In the genomic region with DNA sequence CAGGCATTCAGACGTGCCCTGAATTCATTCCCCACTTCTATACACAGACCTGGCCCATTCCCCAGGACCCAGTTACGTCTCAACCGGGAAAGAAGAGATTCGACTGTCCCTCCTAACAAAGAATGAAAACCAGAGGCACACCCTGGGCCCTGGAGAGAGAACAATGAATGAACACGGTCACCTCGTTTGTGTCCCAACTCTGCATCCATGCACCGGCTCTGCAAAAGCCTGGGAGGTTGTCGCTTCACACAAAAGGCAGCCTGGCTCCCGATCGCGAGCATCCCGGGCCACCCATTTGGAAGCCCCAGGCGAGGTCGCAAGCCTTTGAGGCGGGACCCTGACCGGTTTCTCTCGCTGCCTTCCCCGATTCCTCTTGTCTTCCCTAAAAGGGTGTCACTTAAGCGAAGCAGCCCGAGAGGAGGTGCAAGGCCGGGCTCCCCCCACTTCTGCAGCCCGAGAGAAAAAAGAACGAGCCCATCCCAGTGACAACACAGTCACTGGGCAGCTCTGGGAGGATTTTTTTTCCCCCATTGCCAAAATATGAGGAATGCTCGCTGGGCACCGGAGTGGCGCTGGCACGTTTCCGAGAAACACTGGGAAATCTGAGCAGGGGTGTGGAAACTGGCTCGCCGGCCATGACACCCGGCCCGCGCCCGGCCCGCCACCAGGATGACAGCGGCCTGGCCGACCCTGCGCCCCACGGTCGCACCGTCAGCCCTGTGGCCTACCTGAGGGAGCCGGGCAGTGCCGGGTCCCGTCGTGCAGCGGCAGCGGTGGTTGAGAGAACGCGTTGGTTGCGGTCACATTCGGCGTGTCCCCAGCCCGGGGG, we compare ENCODE assay signal across 8 mouse cellular contexts. TPM values are rescaled to one million over a fixed set of nuclear protein-coding genes. Genes with fewer than 3 reads are reported as not detected.
A peak's percentile ranks its signal among the peaks of the same experiment; 100 is the strongest.
DNase-seq lines count a peak whose midpoint lies in the region; ATAC-seq and TF ChIP-seq lines count a peak whose summit lies in the region.

No protein-coding gene starts in this region.

- under 1% methylated on average over 53 of the region's 53 CpGs for WGBS in hindbrain, embryonic 15.5 days

- intact Hi-C loops in gastrocnemius, adult 2 months (cut with DNase I): loop anchor here (2.0 to 5.0 kb wide), 3 partner anchors 41 to 73 kb away; a partner anchor contains a TSS
- intact Hi-C loops in left cerebral cortex, adult 2 months (cut with DNase I): loop anchor here (1.0 to 5.0 kb wide), 2 partner anchors 74 to 127 kb away; a partner anchor contains a TSS

- DNase-seq in cerebellum, postnatal 4 days (ENCODE audit: low spot score in 2 of 2): peak; percentile 34 to 79
- DNase-seq in gastrocnemius, adult 2 months: peak; percentile 91
- DNase-seq in left cerebral cortex, adult 2 months (ENCODE audit: extremely low spot score in 1 of 2, low spot score in 2 of 2): peak; percentile 57 to 67
- peak; percentile 82 to 84 for DNase-seq in lung, postnatal 4 days
- DNase-seq in right cerebral cortex, adult 18-20 months: peak; percentile 53
- peak; percentile 70 for DNase-seq in urinary bladder, postnatal 25 days (ENCODE audit: low spot score)

- no peaks in the 10 kb centered on the region for H3K36me3 ChIP-seq in hindbrain, embryonic 15.5 days

- no peaks in the 10 kb centered on the region for H3K27me3 ChIP-seq in hindbrain, embryonic 15.5 days

- no peaks in the 10 kb centered on the region for H3K9me3 ChIP-seq in hindbrain, embryonic 15.5 days

- H3K4me3 ChIP-seq in gastrocnemius, adult 2 months: peak overlapping the region; percentile 88
- peak overlapping the region; percentile 97 for H3K4me3 ChIP-seq in hindbrain, embryonic 15.5 days
- H3K4me3 ChIP-seq in left cerebral cortex, adult 2 months: peak overlapping the region; percentile 93

- H3K27ac ChIP-seq in gastrocnemius, adult 2 months: peak overlapping the region; percentile 100
- peak overlapping the region; percentile 100 for H3K27ac ChIP-seq in hindbrain, embryonic 15.5 days (replicated peaks)
- peak overlapping the region; percentile 99 for H3K27ac ChIP-seq in left cerebral cortex, adult 2 months

- peak overlapping the region; percentile 71 for H3K4me2 ChIP-seq in hindbrain, embryonic 15.5 days

- TF ChIP-seq CTCF in gastrocnemius, adult 2 months (IDR thresholded peaks at IDR 0.05): peak; percentile 9; the same call in 1 of the 2 replicates
- no peak for TF ChIP-seq CTCF in left cerebral cortex, adult 2 months (IDR thresholded peaks at IDR 0.05)

- peak; percentile 9 for ATAC-seq in activated CD4-positive, CD25-positive, alpha-beta regulatory T cell, adult 4 months
- ATAC-seq in hindbrain, embryonic 15.5 days (ENCODE audit: low FRiP score, low read depth): peak; percentile 13

- peaks cover 28% of the 10 kb centered on the region for H3K4me1 ChIP-seq in hindbrain, embryonic 15.5 days (replicated peaks)

- peak overlapping the region; percentile 99 for H3K9ac ChIP-seq in hindbrain, embryonic 15.5 days

RNA-seq across cellular contexts. Expression of a gene that starts 0.7 kb away (rescaled TPM):
- 10 to 100 TPM; 38.6 to 48.2 TPM for polyA plus RNA-seq in activated CD4-positive, CD25-positive, alpha-beta regulatory T cell, adult 4 months (2017; shearing (Covaris generic))
- 100 to 1,000 TPM; 129 to 136 TPM for total RNA-seq in gastrocnemius, adult 2 months (2021)
- polyA plus RNA-seq in hindbrain, embryonic 15.5 days (2015; fragmentation: Nextera tagmentation; extraction: Ambion mirVana): 124 and 136 TPM in 2 replicates
- total RNA-seq in left cerebral cortex, adult 2 months (2021): 10 to 100 TPM; 85.4 to 89.8 TPM

Comparison
In these comparisons a context has a peak if more than half of its experiments do, and no peak if none do; other contexts are left out.
1. Peak in every context shown above with its lines: DNase-seq, ATAC-seq, H3K4me3 ChIP-seq and H3K27ac ChIP-seq.